ENCODE assay signal across 26 mouse cellular contexts in genomic region chr2:114177802-114178733, GRCm38 (mm10). TPM values are rescaled to one million over a fixed set of nuclear protein-coding genes. Genes with fewer than 3 reads are reported as not detected.
DNase-seq lines count a peak whose midpoint lies in the region; ATAC-seq and TF ChIP-seq lines count a peak whose summit lies in the region.
"Had no signal": no experiment of that assay in that cellular context is flagged by ENCODE, and none has a peak within 500 bp of the region (broad histone marks: within the 10 kb centered on the region; RNA-seq: fewer than 3 reads in every experiment).

No protein-coding gene starts in this region.

- H3K9ac ChIP-seq in midbrain, embryonic 13.5 days (replicated peaks), result 0 out of 2 replicates have a peak overlapping the region, but pooled peaks have one; percentile 4
- H3K9ac ChIP-seq: embryonic facial prominence, embryonic 12.5 days; forebrain, embryonic 13.5 days; forebrain, embryonic 15.5 days; forebrain, postnatal 0 days had no signal

- H3K27me3 ChIP-seq in midbrain, embryonic 13.5 days, result no peaks in the 10 kb centered on the region
- H3K27me3 ChIP-seq in midbrain, embryonic 10.5 days (ENCODE audit: low read depth, poor library complexity, severe bottlenecking), result no peaks in the 10 kb centered on the region
- H3K27me3 ChIP-seq in thymus, adult 2 months (ENCODE audit: control insufficient read depth, insufficient read depth, low read length), result no peaks in the 10 kb centered on the region
- H3K27me3 ChIP-seq: CH12.LX; embryonic facial prominence, embryonic 12.5 days; forebrain, embryonic 13.5 days; forebrain, embryonic 15.5 days; Patski had no signal

- H3K9me3 ChIP-seq in midbrain, embryonic 13.5 days, result no peaks in the 10 kb centered on the region
- H3K9me3 ChIP-seq in midbrain, embryonic 10.5 days (replicated peaks), result no peaks in the 10 kb centered on the region
- H3K9me3 ChIP-seq: embryonic facial prominence, embryonic 10.5 days; embryonic facial prominence, embryonic 12.5 days; forebrain, embryonic 13.5 days; forebrain, embryonic 15.5 days; G1E had no signal

- no peak for ATAC-seq in midbrain, embryonic 13.5 days
- ATAC-seq: activated CD4-positive, CD25-positive, alpha-beta regulatory T cell, adult 4 months; CD4-positive, CD25-positive, alpha-beta regulatory T cell, adult 4 months; forebrain, embryonic 13.5 days; forebrain, embryonic 15.5 days; forebrain, postnatal 0 days; Patski had no signal

- WGBS in midbrain, embryonic 13.5 days, result 39% methylated on average over 4 of the region's 4 CpGs
- WGBS in midbrain, embryonic 10.5 days, result 32% methylated on average over 4 of the region's 4 CpGs
- WGBS in thymus, adult 2 months, result 79% methylated on average over 4 of the region's 4 CpGs

- H3K36me3 ChIP-seq in midbrain, embryonic 13.5 days, result no peaks in the 10 kb centered on the region
- H3K36me3 ChIP-seq in midbrain, embryonic 10.5 days, result no peaks in the 10 kb centered on the region
- H3K36me3 ChIP-seq in thymus, adult 2 months (ENCODE audit: control insufficient read depth, insufficient read depth, low read length), result no peaks in the 10 kb centered on the region
- H3K36me3 ChIP-seq: embryonic facial prominence, embryonic 10.5 days; embryonic facial prominence, embryonic 12.5 days; forebrain, embryonic 15.5 days; G1E had no signal

- no peak for DNase-seq in midbrain, embryonic 10.5 days (ENCODE audit: low spot score)
- DNase-seq in ES-CJ7 (ENCODE audit: low read depth, low spot score), result peak; percentile 76
- peak; percentile 86 for DNase-seq in R1 (ENCODE audit: low read depth, low spot score)
- DNase-seq in lung, postnatal 14 days, result no peak
- no peak for DNase-seq in cerebellum, adult 9-11 months
- DNase-seq in thymus, adult 2 months, result no peak
- DNase-seq: adrenal gland, adult 8-10 months; adrenal gland, postnatal 14 days; adrenal gland, postnatal 36 days; B cell, adult 2 months; cerebellum, adult 11-12 months; cerebellum, adult 2 months; cerebellum, adult 9-10 months; cerebellum, postnatal 14 days; cerebellum, postnatal 36 days; forebrain, postnatal 0 days had no signal

- no peak overlapping the region for H3K27ac ChIP-seq in midbrain, embryonic 13.5 days
- H3K27ac ChIP-seq in midbrain, embryonic 10.5 days (replicated peaks), result no peak overlapping the region
- H3K27ac ChIP-seq in thymus, adult 2 months (ENCODE audit: control insufficient read depth, insufficient read depth, low read length), result no peak overlapping the region
- H3K27ac ChIP-seq: embryonic facial prominence, embryonic 10.5 days; embryonic facial prominence, embryonic 12.5 days; forebrain, embryonic 13.5 days; forebrain, embryonic 15.5 days had no signal

- peaks cover 15% of the 10 kb centered on the region for H3K4me1 ChIP-seq in midbrain, embryonic 13.5 days (replicated peaks)
- peaks cover 12% of the 10 kb centered on the region for H3K4me1 ChIP-seq in midbrain, embryonic 10.5 days
- H3K4me1 ChIP-seq in thymus, adult 2 months (replicated peaks; ENCODE audit: control insufficient read depth, insufficient read depth, low read length), result peaks cover 3% of the 10 kb centered on the region

- no peak overlapping the region for H3K4me2 ChIP-seq in midbrain, embryonic 13.5 days (replicated peaks)
- H3K4me2 ChIP-seq: embryonic facial prominence, embryonic 12.5 days; forebrain, embryonic 13.5 days; forebrain, embryonic 15.5 days had no signal

- no peak for TF ChIP-seq CTCF in thymus, adult 2 months (IDR thresholded peaks at IDR 0.05; ENCODE audit: borderline replicate concordance, control insufficient read depth, extremely low read depth, insufficient read depth, low read length, poor library complexity)

- no peak for TF ChIP-seq POLR2A in thymus, adult 2 months (IDR thresholded peaks at IDR 0.05; ENCODE audit: control insufficient read depth, extremely low read depth, insufficient read depth, low read length, poor library complexity)

- no peak overlapping the region for H3K4me3 ChIP-seq in midbrain, embryonic 13.5 days (replicated peaks)
- no peak overlapping the region for H3K4me3 ChIP-seq in midbrain, embryonic 10.5 days
- no peak overlapping the region for H3K4me3 ChIP-seq in thymus, adult 2 months (ENCODE audit: control insufficient read depth, insufficient read depth, low read length)
- H3K4me3 ChIP-seq: embryonic facial prominence, embryonic 10.5 days; embryonic facial prominence, embryonic 12.5 days; forebrain, embryonic 13.5 days; forebrain, embryonic 15.5 days had no signal

RNA-seq across cellular contexts. Expression of gene Aqr, which starts 8.8 kb away (rescaled TPM):
- polyA plus RNA-seq in midbrain, embryonic 13.5 days (2015; fragmentation: Nextera tagmentation; extraction: Ambion mirVana), result 46.0 and 52.3 TPM in 2 replicates
- polyA plus RNA-seq in midbrain, embryonic 10.5 days (2016; fragmentation: Nextera tagmentation; extraction: Ambion mirVana), result 45.2 and 49.9 TPM in 2 replicates
- 35.3 and 36.2 TPM in 2 replicates for polyA plus RNA-seq in thymus, adult 2 months (2012; rRNA removed)

RNA-seq across cellular contexts. Expression of gene Zfp770, which starts 23.2 kb away (rescaled TPM):
- 3.8 and 4.7 TPM in 2 replicates for polyA plus RNA-seq in midbrain, embryonic 13.5 days (2015; fragmentation: Nextera tagmentation; extraction: Ambion mirVana)
- 2.5 and 2.6 TPM in 2 replicates for polyA plus RNA-seq in midbrain, embryonic 10.5 days (2016; fragmentation: Nextera tagmentation; extraction: Ambion mirVana)
- 3.4 and 4.3 TPM in 2 replicates for polyA plus RNA-seq in thymus, adult 2 months (2012; rRNA removed)
- polyA plus RNA-seq: G1E had no signal

Comparison
In these comparisons a context has a peak if more than half of its experiments do, and no peak if none do; other contexts are left out.
1. DNase-seq: peak in ES-CJ7 (single experiment) and R1 (single experiment); none in midbrain, embryonic 10.5 days (single experiment), lung, postnatal 14 days (single experiment), cerebellum, adult 9-11 months (single experiment) and thymus, adult 2 months (single experiment).